Mouse (Mus musculus) forebrain, postnatal 0 days (tissue): ENCODE data around the gene Ldb2. TPM values are rescaled to one million over a fixed set of nuclear protein-coding genes. Genes with fewer than 3 reads are reported as not detected.

Experiments
- ATAC-seq: fragments of 200-750 bp; cut with Nextera tagmentation; 2 replicates; pipeline ENCODE4 v1.8.0; 2017; ENCODE audit warnings: mild to moderate bottlenecking, moderate library complexity
- DNase-seq: peaks from one replicate; pipeline ENCODE4 v3.0.0-alpha.2; 2015
- H3K27ac ChIP-seq: fragments of 300-500 bp; sonication (generic); 2 replicates; pipeline ENCODE4 v1.5.1; 2014; ENCODE audit warnings: low read depth, mild to moderate bottlenecking, antibody characterized with exemption, low read length, moderate library complexity, mixed read lengths
- H3K27me3 ChIP-seq: fragments of 300-500 bp; sonication (generic); 2 replicates; pipeline ENCODE4 v1.6.1; 2014; ENCODE audit warnings: mild to moderate bottlenecking, low read length, mixed read lengths; ENCODE audit not compliant: insufficient read depth
- H3K36me3 ChIP-seq: fragments of 300-500 bp; sonication (generic); 2 replicates; pipeline ENCODE4 v1.6.1; 2014; ENCODE audit warnings: mild to moderate bottlenecking, moderate library complexity; ENCODE audit not compliant: insufficient read depth
- H3K4me1 ChIP-seq: fragments of 300-500 bp; sonication (generic); 2 replicates; pipeline ENCODE4 v1.6.1; 2014; ENCODE audit warnings: antibody characterized with exemption; ENCODE audit not compliant: insufficient read depth
- H3K4me2 ChIP-seq: fragments of 300-500 bp; sonication (generic); 2 replicates; pipeline ENCODE4 v1.6.1; 2014; ENCODE audit warnings: low read depth, mild to moderate bottlenecking, moderate library complexity
- H3K4me3 ChIP-seq: fragments of 300-500 bp; sonication (generic); 2 replicates; pipeline ENCODE4 v1.5.1; 2014; ENCODE audit warnings: low read depth, low read length, mixed read lengths
- H3K9ac ChIP-seq: fragments of 300-500 bp; sonication (generic); 2 replicates; pipeline ENCODE4 v1.6.1; 2014; ENCODE audit warnings: mild to moderate bottlenecking
- H3K9me3 ChIP-seq: fragments of 300-500 bp; sonication (generic); 2 replicates; pipeline ENCODE4 v1.6.1; 2016; ENCODE audit warnings: low read length
- CTCF ChIP-seq: sonication (generic); IDR thresholded peaks from 2 replicates; pipeline ENCODE4 v1.5.1; 2016; ENCODE audit warnings: antibody characterized with exemption, control low read depth, low read depth
- WGBS: fragments of 180-500 bp; shearing (Covaris S2); extraction: QIAGEN DNeasy Blood & Tissue Kit; methylation state at CpG from one replicate; pipeline ENCODE4 v1.1.7; 2014; 5-methylcytosine and 5-hydroxymethylcytosine counted together
- polyA plus RNA-seq: library from polyadenylated mRNA; unstranded; fragments of >200 nt; fragmentation: Nextera tagmentation; extraction: Ambion mirVana; gene quantifications from 2 replicates; pipeline ENCODE4 v1.2.1, GENCODE M21; 2015
- total RNA-seq: library from RNA; depleted of rRNA; stranded (reverse); fragments of >200 nt; gene quantifications from 2 replicates; pipeline ENCODE4 v1.2.3, GENCODE M21; 2014

The Ldb2 gene
- total and polyA plus RNA-seq, 2 experiments from 2014 or later, result 52.6 to 100 TPM

DNA sequence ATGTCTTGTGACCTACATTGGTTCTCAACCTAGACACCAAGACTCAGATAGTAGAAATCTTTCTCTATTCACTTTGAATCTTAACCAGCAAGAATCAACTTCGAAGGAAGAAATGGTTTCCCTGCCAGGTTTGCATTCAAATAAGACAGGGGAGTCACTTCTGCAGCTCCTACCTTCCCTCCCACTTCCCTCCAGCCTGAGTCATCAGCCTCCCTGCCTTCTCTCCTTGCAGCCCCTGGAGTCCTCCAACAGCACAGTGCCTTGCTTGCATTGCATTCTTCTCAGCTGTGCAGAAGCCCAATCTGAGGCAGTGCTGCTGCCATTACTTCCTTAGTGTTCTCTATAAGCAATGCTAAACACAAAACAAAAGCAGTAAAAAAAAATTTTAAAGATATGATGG, 79.6 kb downstream of the Ldb2 start:
- WGBS, result 79% methylated on average over 1 of the region's 1 CpGs
- Histone ChIP-seq H3K9me3 (no peaks in the 10 kb centered on the region), H3K36me3 (no peaks in the 10 kb centered on the region), H3K9ac (no peak overlapping the region), H3K27ac (no peak overlapping the region), H3K27me3 (no peaks in the 10 kb centered on the region), H3K4me3 (no peak overlapping the region), H3K4me1 (no peaks in the 10 kb centered on the region), H3K4me2 (no peak overlapping the region)
- DNase-seq (no peak), ATAC-seq (no peak)
- TF ChIP-seq CTCF, result no peak

GRCm38 (mm10) chr5:44714508-44714907, 85.0 kb downstream of the Ldb2 start:
- no peak for DNase-seq
- no peak for TF ChIP-seq CTCF
- no peak overlapping the region for H3K4me2 ChIP-seq
- no peaks in the 10 kb centered on the region for H3K9me3 ChIP-seq
- no peak for ATAC-seq
- no peak overlapping the region for H3K9ac ChIP-seq
- H3K4me1 ChIP-seq, result no peaks in the 10 kb centered on the region; the same call in 1 of the 2 replicates
- no peak overlapping the region for H3K4me3 ChIP-seq
- H3K27me3 ChIP-seq, result no peaks in the 10 kb centered on the region
- peak overlapping the region; percentile 35; the same call in 1 of the 2 replicates for H3K27ac ChIP-seq
- WGBS, result 50% methylated on average over 4 of the region's 4 CpGs
- no peaks in the 10 kb centered on the region for H3K36me3 ChIP-seq

DNA sequence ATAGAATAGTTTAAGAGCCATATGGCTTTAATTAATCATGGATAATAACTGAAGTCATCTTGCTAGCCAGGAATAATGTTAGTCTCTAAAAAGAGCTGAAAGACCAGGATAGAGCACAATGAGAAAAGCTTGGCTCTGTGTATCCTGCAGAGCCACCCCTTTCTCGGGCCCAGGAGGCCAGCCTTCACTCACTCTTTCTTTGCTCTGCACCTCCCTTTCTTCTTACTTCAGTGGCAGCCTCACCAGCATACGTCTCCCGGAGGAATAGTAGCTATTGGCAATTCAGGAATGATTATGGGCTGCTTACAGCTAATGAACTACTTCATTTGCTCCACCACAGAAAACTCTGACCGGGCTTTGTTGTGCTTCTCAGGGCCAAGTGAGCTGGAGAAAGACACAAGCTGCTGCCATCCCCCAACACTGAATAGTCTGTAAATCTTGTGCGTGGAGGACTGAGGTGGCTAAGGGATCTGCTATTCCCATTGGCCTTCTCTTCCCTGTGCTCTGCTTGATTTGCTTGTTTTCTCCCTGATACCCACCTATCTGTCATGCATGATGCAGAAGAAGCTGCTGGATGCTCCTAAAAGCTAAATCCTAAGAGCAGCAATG, 86.2 kb downstream of the Ldb2 start:
- no peaks in the 10 kb centered on the region; the same call in 1 of the 2 replicates for H3K4me1 ChIP-seq
- H3K27ac ChIP-seq, result peak overlapping the region; percentile 62
- 6% methylated on average over 5 of the region's 5 CpGs for WGBS
- peak; percentile 62 for ATAC-seq
- H3K36me3 ChIP-seq, result no peaks in the 10 kb centered on the region
- H3K4me3 ChIP-seq, result no peak overlapping the region
- DNase-seq, result no peak
- H3K27me3 ChIP-seq, result no peaks in the 10 kb centered on the region
- H3K4me2 ChIP-seq, result no peak overlapping the region
- no peak overlapping the region for H3K9ac ChIP-seq
- no peak for TF ChIP-seq CTCF
- no peaks in the 10 kb centered on the region for H3K9me3 ChIP-seq

GRCm38 (mm10) chr5:44711211-44711610, 88.3 kb downstream of the Ldb2 start:
- WGBS, result 28% methylated on average over 5 of the region's 5 CpGs
- H3K4me1 ChIP-seq, result no peaks in the 10 kb centered on the region; the same call in 1 of the 2 replicates
- peak; percentile 59 for DNase-seq
- H3K27me3 ChIP-seq, result no peaks in the 10 kb centered on the region
- H3K4me3 ChIP-seq, result no peak overlapping the region
- H3K9me3 ChIP-seq, result no peaks in the 10 kb centered on the region
- no peak overlapping the region for H3K4me2 ChIP-seq
- H3K27ac ChIP-seq, result no peak overlapping the region
- no peak for TF ChIP-seq CTCF
- H3K36me3 ChIP-seq, result no peaks in the 10 kb centered on the region
- no peak overlapping the region for H3K9ac ChIP-seq
- peak; percentile 42; the same call in 1 of the 2 replicates for ATAC-seq

DNA sequence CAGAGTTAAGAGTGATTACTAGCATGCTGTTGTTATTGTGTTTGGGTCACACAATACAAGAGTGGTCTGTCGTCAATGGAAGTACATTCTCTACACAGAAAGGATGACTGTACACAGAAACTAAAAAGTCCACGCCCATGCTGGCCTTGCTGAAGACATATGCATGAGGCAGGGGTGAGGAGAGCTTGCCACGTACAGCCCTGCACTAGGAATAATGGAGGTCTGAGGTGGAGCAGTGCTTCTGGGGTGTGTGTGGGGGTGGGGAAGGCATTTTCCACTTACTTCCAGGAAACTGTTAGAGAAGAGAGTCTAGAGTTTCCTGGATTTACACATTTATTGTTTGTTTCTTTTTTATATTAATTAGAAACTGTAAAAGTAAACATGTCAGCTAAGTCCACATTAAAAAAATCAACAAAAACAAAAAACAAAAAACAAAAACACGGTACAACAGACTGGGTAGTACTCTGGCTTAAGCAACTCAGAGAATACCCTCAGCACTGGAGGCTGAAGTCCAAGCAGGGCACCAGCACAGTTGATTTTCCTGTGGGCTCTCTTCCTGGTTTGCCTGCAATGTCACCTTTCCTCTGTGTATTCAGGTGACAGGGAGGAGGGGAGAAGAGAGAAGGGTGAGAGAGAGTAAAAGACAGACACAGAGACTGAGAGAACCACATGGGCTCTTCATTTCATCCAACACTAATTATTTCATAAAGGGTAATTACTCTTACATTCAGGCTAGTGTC, 89.2 kb downstream of the Ldb2 start:
- Histone ChIP-seq H3K4me2 (no peak overlapping the region), H3K27me3 (no peaks in the 10 kb centered on the region), H3K4me1 (no peaks in the 10 kb centered on the region; the same call in 1 of the 2 replicates), H3K27ac (no peak overlapping the region), H3K4me3 (no peak overlapping the region), H3K36me3 (no peaks in the 10 kb centered on the region), H3K9ac (no peak overlapping the region), H3K9me3 (no peaks in the 10 kb centered on the region)
- no peak for TF ChIP-seq CTCF
- WGBS, result 49% methylated on average over 4 of the region's 4 CpGs
- DNase-seq (no peak), ATAC-seq (no peak)

- ATAC-seq, result no peak
- Histone ChIP-seq H3K9me3 (no peaks in the 10 kb centered on the region), H3K27ac (no peak overlapping the region), H3K27me3 (no peaks in the 10 kb centered on the region), H3K4me3 (no peak overlapping the region), H3K36me3 (no peaks in the 10 kb centered on the region), H3K9ac (no peak overlapping the region), H3K4me1 (no peaks in the 10 kb centered on the region; the same call in 1 of the 2 replicates), H3K4me2 (no peak overlapping the region)
- DNase-seq, result no peak
- 89% methylated on average over 2 of the region's 2 CpGs for WGBS
- no peak for TF ChIP-seq CTCF
Observed at GRCm38 (mm10) chr5:44709276-44709675, 90.2 kb downstream of the Ldb2 start.

GRCm38 (mm10) chr5:44707946-44708345, 91.5 kb downstream of the Ldb2 start:
- no peaks in the 10 kb centered on the region for H3K9me3 ChIP-seq
- H3K4me2 ChIP-seq, result no peak overlapping the region
- no peaks in the 10 kb centered on the region for H3K36me3 ChIP-seq
- 72% methylated on average over 3 of the region's 3 CpGs for WGBS
- ATAC-seq (no peak), DNase-seq (no peak)
- H3K27me3 ChIP-seq, result no peaks in the 10 kb centered on the region
- no peak overlapping the region for H3K4me3 ChIP-seq
- H3K4me1 ChIP-seq, result no peaks in the 10 kb centered on the region
- H3K9ac ChIP-seq, result no peak overlapping the region
- TF ChIP-seq CTCF, result no peak
- H3K27ac ChIP-seq, result no peak overlapping the region
